Mouse (Mus musculus) liver, postnatal 0 days (tissue): ENCODE data around the gene Hemk1. TPM values are rescaled to one million over a fixed set of nuclear protein-coding genes. Genes with fewer than 3 reads are reported as not detected.

Experiments used
- ATAC-seq: fragments of 200-750 bp; cut with Nextera tagmentation; 2 replicates; pipeline ENCODE4 v1.8.0; 2017; ENCODE audit warnings: mild to moderate bottlenecking, moderate library complexity
- DNase-seq: peaks from one replicate; pipeline ENCODE4 v3.0.0-alpha.2; 2016
- H3K27ac ChIP-seq: fragments of 300-500 bp; sonication (generic); 2 replicates; pipeline ENCODE4 v1.5.1; 2014; ENCODE audit warnings: antibody characterized with exemption, moderate library complexity, mild to moderate bottlenecking, low read depth
- H3K27me3 ChIP-seq: fragments of 300-500 bp; sonication (generic); 2 replicates; pipeline ENCODE4 v1.6.1; 2014; ENCODE audit warnings: low read length, control low read depth, mixed read lengths; ENCODE audit not compliant: insufficient read depth
- H3K36me3 ChIP-seq: fragments of 300-500 bp; sonication (generic); replicated peaks from 2 replicates; pipeline ENCODE4 v1.6.1; 2014; ENCODE audit warnings: mild to moderate bottlenecking, control low read depth, low read length, moderate library complexity, mixed read lengths; ENCODE audit not compliant: insufficient read depth
- H3K4me1 ChIP-seq: fragments of 300-500 bp; sonication (generic); 2 replicates; pipeline ENCODE4 v1.6.1; 2014; ENCODE audit warnings: antibody characterized with exemption, mild to moderate bottlenecking, control low read depth; ENCODE audit not compliant: insufficient read depth
- H3K4me2 ChIP-seq: fragments of 300-500 bp; sonication (generic); 2 replicates; pipeline ENCODE4 v1.6.1; 2014; ENCODE audit warnings: low read depth, mild to moderate bottlenecking, low read length, moderate library complexity, mixed read lengths
- H3K4me3 ChIP-seq: fragments of 300-500 bp; sonication (generic); 2 replicates; pipeline ENCODE4 v1.5.1; 2014; ENCODE audit warnings: low read depth, low read length
- H3K9ac ChIP-seq: fragments of 300-500 bp; sonication (generic); replicated peaks from 2 replicates; pipeline ENCODE4 v1.6.1; 2014; ENCODE audit warnings: mild to moderate bottlenecking, moderate library complexity
- H3K9me3 ChIP-seq: fragments of 300-500 bp; sonication (generic); 2 replicates; pipeline ENCODE4 v1.6.1; 2016; ENCODE audit warnings: mild to moderate bottlenecking, control low read depth, low read length, mixed read lengths
- CTCF ChIP-seq: sonication (generic); IDR thresholded peaks from 2 replicates; pipeline ENCODE4 v1.5.1; 2016; ENCODE audit warnings: antibody characterized with exemption, low read depth
- EP300 ChIP-seq: IDR thresholded peaks from 2 replicates; pipeline ENCODE4 v1.6.1; 2016; ENCODE audit warnings: antibody characterized with exemption, low read depth, mild to moderate bottlenecking
- WGBS: fragments of 180-500 bp; shearing (Covaris S2); extraction: QIAGEN DNeasy Blood & Tissue Kit; methylation state at CpG from one replicate; pipeline ENCODE4 v1.1.7; 2014; ENCODE audit not compliant: insufficient replicate concordance; 5-methylcytosine and 5-hydroxymethylcytosine counted together
- polyA plus RNA-seq: library from polyadenylated mRNA; unstranded; fragments of >200 nt; fragmentation: Nextera tagmentation; extraction: Ambion mirVana; gene quantifications from 2 replicates; pipeline ENCODE4 v1.2.1, GENCODE M21; 2015

The Hemk1 gene
- polyA plus RNA-seq, 1 experiment from 2014 or later: 3.2 TPM

DNA sequence AAGGTAGTCTGAATTCAATTTTAAA is 42.3 kb downstream of the Hemk1 start, which contains the start of gene Cish:
TSS of gene Cish (plus strand) at position 11 of the 25 bp plus-strand sequence.
- TF ChIP-seq EP300 (no peak), CTCF (no peak)
- peaks cover 11% of the 10 kb centered on the region for H3K36me3 ChIP-seq
- H3K27ac ChIP-seq: peak within 1 kb of the TSS; percentile 94
- H3K4me1 ChIP-seq: peaks cover 26% of the 10 kb centered on the region
- peak within 1 kb of the TSS; percentile 81 for H3K4me3 ChIP-seq
- no peak for DNase-seq
- H3K9ac ChIP-seq: peak within 1 kb of the TSS; percentile 82
- no peak for ATAC-seq
- no peaks in the 10 kb centered on the region for H3K27me3 ChIP-seq
- H3K9me3 ChIP-seq: no peaks in the 10 kb centered on the region
- H3K4me2 ChIP-seq: peak within 1 kb of the TSS; percentile 94

DNA sequence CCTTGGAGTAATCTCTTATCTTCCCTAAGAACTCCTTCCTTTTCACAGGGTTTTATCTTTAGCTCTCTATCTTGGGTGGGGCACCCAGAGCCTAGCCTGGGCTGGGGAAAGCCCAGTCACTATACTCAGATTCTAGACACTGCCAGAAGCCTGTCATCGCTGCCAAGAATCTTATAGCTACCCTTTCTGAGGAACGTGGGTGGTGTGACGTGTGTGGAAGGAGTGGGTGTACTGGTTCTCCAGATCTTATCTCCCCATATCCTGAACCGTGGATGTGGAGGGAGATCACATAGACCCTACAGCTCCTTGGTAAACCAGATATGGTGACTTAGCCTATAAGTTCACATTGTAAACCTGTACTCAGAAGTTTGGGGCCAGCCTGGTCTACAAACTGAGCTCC is 42.5 kb downstream of the Hemk1 start:
- WGBS: 22% methylated on average over 4 of the region's 4 CpGs
- Histone ChIP-seq H3K4me2 (peak overlapping the region; percentile 94), H3K36me3 (peaks cover 9% of the 10 kb centered on the region), H3K4me1 (peaks cover 24% of the 10 kb centered on the region), H3K9me3 (no peaks in the 10 kb centered on the region), H3K27ac (peak overlapping the region; percentile 94), H3K4me3 (peak overlapping the region; percentile 81), H3K27me3 (no peaks in the 10 kb centered on the region), H3K9ac (peak overlapping the region; percentile 82)
- DNase-seq: no peak
- TF ChIP-seq CTCF (no peak), EP300 (no peak)
- ATAC-seq: no peak

DNA sequence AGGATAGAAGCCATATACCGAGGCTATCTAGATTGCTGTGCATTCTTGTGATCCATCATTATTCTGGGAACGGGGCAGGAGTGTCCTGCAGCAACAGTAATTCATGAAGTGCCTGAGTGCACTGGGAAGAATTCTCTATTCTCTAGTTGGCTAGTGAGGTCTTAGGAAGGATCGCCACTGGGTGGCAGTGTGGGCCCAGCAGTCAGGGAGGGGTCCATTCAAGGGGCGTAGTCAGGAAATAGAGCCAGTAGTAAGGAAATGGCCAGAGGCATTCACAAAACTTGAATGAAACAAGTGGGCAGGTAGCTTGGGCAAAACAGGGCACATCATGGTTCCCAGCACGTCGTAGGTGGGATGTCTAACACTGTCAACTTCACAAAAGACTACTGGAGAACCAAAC is 43.9 kb downstream of the Hemk1 start:
- H3K4me3 ChIP-seq: no peak overlapping the region
- no peak overlapping the region for H3K9ac ChIP-seq
- H3K27me3 ChIP-seq: no peaks in the 10 kb centered on the region
- WGBS: 2% methylated on average over 6 of the region's 6 CpGs
- no peak overlapping the region for H3K27ac ChIP-seq
- ATAC-seq: no peak
- peak; percentile 97 for TF ChIP-seq CTCF
- no peak for TF ChIP-seq EP300
- H3K36me3 ChIP-seq: no peaks in the 10 kb centered on the region
- peak; percentile 89 for DNase-seq
- peaks cover 23% of the 10 kb centered on the region for H3K4me1 ChIP-seq
- H3K9me3 ChIP-seq: no peaks in the 10 kb centered on the region
- no peak overlapping the region for H3K4me2 ChIP-seq

DNA sequence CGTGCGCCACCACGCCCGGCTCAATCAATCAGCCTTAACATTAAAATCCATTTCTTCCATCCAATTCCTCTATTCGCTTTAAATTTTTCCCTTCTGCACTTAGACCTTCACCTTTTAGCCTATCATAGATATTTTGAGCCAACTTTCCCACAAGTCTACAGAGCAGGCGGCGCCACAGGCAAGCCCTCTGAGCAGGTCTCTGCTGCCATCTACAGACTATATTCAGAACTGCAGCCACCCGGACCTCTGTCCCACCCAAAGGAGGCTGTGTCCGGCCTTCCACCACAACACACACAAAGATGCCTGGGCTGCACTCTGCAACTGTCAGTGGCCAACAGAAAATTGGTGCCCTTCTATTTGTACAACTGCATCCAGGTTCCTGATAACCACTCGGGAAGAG is 47.3 kb downstream of the Hemk1 start:
- no peaks in the 10 kb centered on the region for H3K36me3 ChIP-seq
- no peak overlapping the region for H3K4me2 ChIP-seq
- no peaks in the 10 kb centered on the region for H3K9me3 ChIP-seq
- 34% methylated on average over 10 of the region's 10 CpGs for WGBS
- DNase-seq (peak; percentile 88), ATAC-seq (peak; percentile 20; the same call in 1 of the 2 replicates)
- no peak overlapping the region for H3K27ac ChIP-seq
- no peak overlapping the region for H3K4me3 ChIP-seq
- TF ChIP-seq CTCF (peak; percentile 98), EP300 (no peak)
- no peak overlapping the region for H3K9ac ChIP-seq
- H3K4me1 ChIP-seq: peaks cover 32% of the 10 kb centered on the region
- no peaks in the 10 kb centered on the region for H3K27me3 ChIP-seq

DNA sequence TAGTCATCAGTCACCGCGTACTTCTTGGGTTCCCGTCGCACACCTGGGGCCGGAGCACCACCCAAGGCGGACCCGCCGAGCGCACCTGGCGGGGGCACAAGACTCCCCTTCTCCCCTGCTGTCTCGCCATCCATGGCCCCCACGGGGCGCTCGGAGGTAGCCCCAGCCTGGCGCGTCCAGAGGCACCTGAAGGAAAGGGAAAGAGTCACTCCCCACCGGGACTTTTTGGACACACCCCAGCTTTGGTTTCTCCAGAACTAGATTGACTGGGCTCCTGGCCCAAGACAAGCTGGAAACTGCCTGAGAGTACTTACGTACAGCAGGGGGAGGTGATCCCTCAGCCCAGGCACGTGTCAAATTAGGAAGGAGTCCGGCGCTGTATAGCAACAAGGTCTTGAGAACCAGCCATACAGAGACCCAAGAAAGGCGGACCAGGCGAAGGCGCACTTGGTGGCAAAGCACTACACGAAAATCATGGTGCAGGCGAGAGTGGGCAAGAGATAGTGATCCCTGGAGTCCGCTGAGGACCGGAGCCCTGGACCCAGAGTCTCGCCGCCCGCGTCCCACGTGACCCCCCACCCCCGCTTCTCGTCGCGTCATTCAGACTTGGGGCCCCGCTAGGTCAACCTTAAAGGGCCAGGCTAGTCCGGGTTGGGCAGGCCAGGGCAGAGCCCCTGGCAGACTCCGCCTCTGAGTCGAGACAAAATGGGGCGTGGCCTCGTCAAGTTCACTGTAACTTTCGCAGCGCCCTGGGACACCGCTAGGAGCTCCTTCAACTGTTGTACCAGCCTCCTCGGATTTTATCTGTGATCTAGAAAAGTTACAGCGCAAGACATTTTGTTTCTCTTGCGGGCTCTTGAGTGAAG is 48.7 kb downstream of the Hemk1 start, which contains the start of gene Mapkapk3:
TSS of gene Mapkapk3 (minus strand) at position 667 of the 866 bp plus-strand sequence.
- no peaks in the 10 kb centered on the region for H3K9me3 ChIP-seq
- peak within 1 kb of the TSS; percentile 56 for H3K4me3 ChIP-seq
- no peaks in the 10 kb centered on the region for H3K27me3 ChIP-seq
- DNase-seq (peak; percentile 92), ATAC-seq (peak; percentile 84)
- 1% methylated on average over 49 of the region's 49 CpGs for WGBS
- TF ChIP-seq CTCF (peak; percentile 50), EP300 (no peak)
- H3K36me3 ChIP-seq: no peaks in the 10 kb centered on the region
- H3K9ac ChIP-seq: peak within 1 kb of the TSS; percentile 66
- H3K4me1 ChIP-seq: peaks cover 23% of the 10 kb centered on the region
- H3K4me2 ChIP-seq: peak within 1 kb of the TSS; percentile 83
- peak within 1 kb of the TSS; percentile 67 for H3K27ac ChIP-seq

DNA sequence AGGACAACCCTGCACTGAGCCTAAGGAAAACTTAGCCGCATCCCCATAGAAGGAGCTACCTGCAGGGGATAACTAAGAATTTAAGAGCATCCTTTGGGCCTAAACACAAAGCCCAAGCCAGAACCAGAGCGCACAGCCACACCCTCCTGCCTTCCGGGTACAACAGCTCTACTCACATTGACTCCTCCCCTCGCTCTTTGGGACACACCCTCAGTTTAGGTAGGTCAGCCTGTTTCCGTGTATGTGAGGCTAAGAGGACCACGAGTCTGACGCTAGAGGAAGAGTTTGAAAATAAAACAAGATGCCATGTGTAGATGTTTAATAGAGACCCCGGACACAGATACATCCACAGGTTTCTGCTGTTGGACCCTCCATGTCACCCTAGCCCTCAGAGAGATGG is 49.4 kb downstream of the Hemk1 start:
- Histone ChIP-seq H3K4me2 (peak overlapping the region; percentile 83), H3K27me3 (no peaks in the 10 kb centered on the region), H3K27ac (peak overlapping the region; percentile 67), H3K36me3 (no peaks in the 10 kb centered on the region), H3K9ac (peak overlapping the region; percentile 66), H3K9me3 (no peaks in the 10 kb centered on the region), H3K4me1 (peaks cover 21% of the 10 kb centered on the region), H3K4me3 (peak overlapping the region; percentile 56)
- peak; percentile 63 for ATAC-seq
- WGBS: 21% methylated on average over 8 of the region's 8 CpGs
- TF ChIP-seq EP300 (no peak), CTCF (no peak)
- DNase-seq: peak; percentile 67
